Mouse (Mus musculus) gastrocnemius, postnatal 25 days (tissue): Measurements from ENCODE around the gene Dctd. TPM values are rescaled to one million over a fixed set of nuclear protein-coding genes. Genes with fewer than 3 reads are reported as not detected.
"Not testable (repeated sequence)": the region's sequence is repeated elsewhere in the genome, so short reads cannot be mapped to it uniquely, and the experiment has no call there.

ENCODE experiments used
- DNase-seq: peaks from one replicate; pipeline ENCODE4 v3.0.0; 2022
- total RNA-seq, 2 experiments: library from RNA; stranded (reverse); gene quantifications; 1 replicate in 1 of 2; 2 replicates in 1 of 2; pipeline ENCODE4 v1.2.3; 2021

Dctd gene
- total RNA-seq, 2 experiments from 2014 or later = 1.0 to 1.3 TPM

DNA sequence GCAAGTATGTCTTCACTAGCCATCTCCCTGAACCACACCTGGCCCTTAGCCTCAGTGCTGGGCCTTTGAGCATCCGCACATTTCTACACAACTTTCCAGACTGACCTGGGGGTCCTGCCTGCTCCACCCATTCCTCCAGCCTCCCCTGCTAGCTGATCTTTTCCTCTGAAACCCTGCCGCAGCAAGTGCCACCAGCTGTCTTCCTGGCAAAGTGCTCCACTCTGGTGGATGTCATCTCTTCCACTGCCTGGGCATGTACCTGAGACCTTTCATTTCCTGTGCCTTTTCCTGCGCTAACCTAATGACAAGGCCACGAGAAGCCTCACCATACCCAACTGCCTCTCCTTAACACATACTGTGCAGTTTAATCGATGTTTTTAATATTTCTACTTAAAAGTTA is 46.9 kb downstream of the Dctd start:
- no peak for DNase-seq

DNA sequence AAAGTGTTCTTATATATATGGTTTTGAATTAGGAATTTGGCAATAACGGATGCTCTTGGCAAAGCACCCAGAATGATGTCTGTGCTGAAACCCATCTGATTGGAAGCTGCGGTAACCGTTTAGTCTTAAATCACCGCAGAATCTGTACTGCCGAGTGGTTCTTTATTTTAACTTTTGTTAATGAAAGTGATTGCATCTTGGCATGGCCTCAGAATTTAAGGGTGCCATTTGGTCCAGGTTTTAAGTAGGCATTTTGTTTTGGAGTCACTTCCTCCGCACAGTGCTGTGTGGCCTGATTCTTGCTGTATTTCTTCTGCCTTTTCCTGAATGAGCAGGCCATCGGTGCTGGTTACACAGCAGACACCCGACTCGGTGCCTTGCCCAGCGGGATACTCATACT is 47.6 kb downstream of the Dctd start:
- DNase-seq = no peak

DNA sequence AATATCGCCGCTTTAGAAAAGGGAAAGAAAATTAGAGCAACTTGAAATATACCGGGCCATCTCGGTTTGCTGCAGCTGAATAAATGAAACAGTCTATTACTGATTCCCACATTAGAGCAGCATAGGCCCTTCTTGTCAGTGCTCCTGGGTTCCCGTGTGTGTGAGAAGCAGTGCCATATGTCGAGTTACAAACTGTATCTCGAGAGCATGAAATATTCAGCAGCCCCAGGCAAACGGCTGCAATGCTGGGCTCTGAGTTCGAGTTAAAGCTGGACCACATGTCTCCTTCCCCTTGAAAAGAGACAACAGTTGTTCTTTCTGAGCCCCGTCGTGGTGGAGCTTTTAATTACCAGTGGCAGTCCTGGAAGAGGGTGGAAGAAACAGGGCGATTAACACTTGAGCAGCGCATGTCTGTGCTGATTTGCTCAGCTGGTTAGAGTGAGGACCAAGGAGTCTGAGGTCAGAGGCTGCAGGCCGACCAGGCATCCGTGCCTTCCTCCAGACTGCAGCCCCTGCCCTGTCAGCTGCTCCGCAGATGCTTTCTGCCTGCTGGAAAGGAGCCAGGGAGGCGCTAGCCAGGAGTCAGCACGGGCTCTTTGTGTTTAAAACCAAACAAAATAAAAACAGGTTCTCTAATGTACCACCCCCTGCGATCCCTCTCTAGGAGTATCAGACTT is 53.3 kb downstream of the Dctd start:
- peak; percentile 21 for DNase-seq

DNA sequence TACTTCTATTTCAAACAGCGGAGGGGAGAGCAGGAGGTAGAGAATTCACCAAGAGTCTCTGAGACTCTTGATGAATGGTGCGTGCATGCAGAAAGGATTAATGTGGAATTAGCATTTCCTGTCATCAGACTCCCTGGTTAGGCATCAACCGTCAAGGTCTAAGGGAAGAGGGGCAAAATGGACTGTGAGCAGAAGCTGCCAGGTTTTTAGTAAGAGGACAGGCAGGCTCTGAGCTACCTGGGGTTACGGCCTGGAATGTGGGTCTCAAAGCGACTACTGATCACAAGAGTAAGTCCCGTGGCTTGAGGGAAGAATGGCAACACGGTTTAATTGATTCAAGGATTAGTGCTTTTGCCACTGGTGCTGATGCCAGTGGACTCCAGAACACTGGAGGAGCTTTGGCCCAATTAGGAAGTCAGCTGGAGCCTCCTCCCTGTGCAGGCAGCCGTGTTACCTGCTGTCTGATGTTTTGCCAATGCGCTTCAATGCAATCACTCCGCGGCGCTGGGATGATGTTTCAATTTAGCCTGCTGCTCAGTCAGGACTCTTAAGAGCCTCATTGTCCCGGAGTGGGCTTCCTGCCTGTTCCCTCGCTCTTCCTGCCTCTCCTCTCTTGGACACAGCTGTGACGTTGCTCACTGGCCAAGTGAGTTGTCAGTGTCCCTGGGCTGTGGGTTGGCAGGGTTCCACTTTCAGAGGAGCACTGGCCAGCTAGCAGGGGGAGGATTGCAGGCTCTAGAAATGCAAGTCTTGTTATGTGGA is 54.6 kb downstream of the Dctd start:
- peak; percentile 76 for DNase-seq

DNA sequence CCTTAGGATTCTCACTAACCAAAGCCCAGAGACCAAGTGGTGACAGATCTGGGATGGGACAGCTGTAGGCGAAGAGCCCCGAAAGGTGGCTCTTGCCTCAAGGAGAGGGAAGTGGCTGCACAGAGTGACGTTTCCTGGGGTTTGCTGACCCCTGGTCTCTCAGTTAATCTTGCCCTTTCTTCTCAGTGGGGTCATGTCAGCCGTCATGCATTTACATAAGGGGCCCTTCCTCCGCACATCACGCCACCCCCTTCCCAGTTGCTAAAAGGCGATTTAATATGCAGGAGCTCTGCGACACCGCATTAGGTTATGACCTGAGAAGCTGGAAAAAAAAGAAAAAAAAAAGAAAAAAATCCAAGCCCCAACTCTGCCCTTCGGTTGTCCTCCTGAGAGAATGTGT is 58.8 kb downstream of the Dctd start:
- DNase-seq = no peak

DNA sequence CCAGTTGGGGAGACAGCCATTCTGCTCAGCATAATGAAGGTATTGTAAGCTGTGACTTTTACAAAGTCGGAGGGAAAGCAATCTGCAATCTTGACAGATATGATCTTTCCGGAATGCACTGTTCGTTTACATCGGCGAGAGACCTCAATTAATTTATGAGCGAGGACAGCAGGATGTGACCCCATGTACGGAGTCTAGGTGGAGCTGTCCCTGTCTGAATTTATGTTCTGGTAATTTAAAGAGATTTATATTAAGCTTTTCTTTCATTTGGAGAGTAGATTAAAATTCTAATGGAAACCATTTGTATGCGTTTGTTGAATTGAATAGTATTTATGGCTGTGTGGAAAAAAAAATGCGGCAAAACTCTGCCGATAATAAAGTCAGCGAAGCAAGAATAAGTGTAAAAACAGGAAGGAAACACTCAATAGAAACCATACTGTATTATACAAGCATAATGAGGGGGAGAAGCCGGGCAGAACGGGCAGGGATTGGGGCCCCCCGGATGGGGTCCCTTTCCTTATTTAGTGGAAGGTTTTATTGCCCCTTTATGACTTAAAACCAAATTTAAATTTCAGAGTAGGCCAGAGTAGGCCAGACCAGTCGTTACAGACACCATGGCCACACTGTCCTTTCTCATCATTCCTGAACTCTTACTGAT is 59.8 kb downstream of the Dctd start:
- no peak for DNase-seq

DNA sequence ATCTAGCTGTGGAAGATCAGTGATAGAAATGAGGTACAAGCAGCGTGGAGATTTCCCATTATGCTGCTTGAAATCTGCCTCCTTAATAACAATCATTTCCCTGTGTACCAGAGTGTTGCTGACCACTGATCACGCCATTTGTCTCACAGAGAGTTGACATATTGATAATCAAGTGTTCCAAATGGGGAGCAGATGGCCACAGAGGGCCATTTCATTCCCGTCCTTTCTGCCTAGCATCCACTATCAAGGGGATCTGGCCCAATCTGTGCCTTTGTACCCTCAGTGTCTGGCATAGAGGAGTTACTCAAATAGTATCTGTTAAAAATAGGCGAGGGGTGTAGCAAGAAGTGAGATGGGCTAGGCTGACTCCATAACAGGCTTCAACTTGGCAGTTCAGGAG is 78.5 kb downstream of the Dctd start:
- DNase-seq = no peak

DNA sequence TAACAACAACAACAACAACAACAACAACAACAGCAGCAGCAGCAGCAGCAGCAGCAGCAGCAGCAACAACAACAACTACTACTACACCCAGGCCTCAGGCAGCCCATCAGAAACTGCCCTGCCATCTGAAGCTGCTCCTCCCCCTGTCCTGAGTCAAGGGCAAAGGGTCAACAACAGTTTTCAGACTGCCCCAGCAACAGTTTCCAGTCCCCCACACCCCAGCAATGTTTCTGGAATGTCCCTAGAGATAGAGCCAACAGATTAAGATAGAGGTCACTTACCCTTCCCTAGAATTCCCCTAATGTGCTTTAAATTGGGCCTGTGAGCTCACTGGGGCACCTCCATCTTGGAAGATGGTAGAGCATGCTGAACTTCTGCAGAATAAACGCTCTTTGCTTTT is 79.0 kb downstream of the Dctd start:
- DNase-seq = no peak

DNA sequence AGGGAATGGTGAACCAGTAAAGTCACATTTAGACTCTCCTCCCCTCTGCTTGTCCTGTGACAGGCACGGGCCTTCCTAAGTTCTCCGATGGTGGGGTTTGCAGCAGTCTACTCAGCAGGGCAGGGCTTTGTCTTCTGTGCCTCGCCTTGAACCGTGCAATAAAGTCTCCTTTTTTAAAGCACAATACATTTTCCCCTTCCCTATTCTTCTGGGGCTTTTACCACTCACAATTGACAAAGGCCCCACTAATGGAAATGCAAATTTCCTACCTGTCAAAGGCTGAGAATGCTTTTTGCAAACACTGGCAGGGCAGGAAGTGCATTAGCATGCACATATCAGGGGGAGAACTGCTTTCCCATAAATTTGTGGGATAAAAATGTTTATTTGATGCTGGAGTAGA is 80.1 kb downstream of the Dctd start:
- no peak for DNase-seq

DNA sequence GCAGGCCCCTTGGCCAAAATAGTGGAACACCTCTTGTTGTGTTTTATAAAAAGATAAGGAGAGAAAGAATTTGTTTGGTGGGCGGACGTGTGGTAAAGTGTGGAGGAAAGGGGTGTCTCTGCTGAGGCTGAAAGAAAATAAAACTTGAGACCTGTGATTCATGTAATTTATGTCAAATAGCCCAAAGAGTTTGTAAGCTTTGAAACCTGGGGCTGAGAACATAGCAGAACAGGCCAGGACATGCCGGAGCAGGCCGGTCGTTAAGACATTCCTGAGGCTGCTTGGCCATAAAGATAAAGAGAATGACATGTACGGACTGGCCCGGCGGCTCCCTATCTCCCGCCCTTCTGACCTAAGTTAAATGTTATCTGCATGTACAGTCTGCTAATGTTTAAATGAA is 81.3 kb downstream of the Dctd start:
- not testable (repeated sequence) for DNase-seq

DNA sequence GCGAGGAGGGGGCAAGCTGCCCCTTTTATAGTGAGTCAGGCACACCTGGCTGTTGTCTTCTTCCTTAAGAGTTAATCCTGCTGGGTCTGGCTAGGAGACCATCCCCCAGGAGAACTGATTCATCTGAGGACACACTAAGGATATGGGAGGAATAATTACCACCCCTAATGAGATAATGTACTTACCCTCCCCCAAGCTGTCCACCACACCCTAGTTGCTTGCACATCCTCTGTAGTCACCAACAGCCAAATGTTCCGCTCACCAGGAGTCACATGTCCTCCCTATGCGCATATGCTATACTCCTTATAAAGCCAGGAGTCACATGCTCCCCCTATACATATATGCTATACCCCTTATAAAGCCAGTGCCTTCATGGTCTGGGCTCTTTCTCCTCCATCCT is 82.1 kb downstream of the Dctd start:
- no peak for DNase-seq

DNA sequence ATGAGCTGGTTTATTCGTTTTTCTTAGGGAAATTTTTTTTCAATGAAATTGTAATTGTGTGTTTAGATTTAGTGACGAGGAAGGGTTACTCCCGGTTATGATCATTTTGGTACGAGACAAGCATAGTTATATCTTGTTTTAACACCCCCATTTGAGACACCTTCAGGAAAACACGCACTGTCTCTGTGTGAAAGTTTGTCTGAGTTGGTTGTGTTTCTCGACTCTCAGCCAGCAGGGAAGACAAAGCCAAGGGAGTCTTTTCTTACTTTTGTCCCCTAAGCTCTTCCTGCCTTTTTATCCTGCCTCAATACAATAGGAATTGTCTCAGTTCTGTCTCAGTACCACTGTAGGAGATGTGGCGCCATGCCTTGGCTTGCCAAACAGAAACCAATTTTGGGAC is 84.9 kb downstream of the Dctd start:
- no peak for DNase-seq

DNA sequence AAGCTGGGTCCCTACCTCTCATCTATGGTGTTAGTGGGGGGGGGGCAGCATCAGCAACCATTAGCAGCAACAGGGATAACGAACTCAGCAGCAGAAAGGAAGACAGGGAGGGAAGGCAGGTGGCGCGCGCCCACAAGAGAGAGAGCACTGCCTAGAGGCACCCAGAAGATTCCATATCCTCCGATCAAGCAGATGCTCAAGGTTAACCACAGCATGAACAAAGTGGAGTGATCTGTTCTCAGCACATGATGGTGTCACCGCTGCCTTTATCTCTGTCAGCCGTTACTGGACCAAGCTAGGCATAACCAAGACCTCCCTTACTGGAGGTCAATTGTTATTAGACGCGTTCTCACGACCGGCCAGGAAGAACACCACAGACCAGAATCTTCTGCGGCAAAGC is 89.7 kb downstream of the Dctd start:
- DNase-seq = no peak

DNA sequence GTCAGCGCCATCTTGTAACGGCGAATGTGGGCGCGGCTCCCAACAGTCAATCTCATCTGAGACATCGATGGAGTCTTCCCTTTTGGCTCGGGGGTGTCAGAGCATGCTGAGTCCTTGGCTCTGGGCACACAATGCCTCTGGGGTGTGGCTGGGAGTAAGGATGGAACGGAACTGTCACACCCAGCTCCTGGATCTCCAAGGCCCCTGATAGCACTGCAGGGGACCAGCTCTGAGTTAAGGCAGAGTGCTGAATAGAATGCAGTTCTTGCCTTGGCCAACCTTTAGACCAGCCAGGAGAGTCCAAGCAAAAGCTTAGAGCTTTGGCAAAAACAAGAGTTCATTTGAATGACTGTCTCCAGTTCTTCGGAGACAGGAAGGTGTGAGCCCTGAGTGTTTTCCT is 97.1 kb downstream of the Dctd start:
- no peak for DNase-seq

DNA sequence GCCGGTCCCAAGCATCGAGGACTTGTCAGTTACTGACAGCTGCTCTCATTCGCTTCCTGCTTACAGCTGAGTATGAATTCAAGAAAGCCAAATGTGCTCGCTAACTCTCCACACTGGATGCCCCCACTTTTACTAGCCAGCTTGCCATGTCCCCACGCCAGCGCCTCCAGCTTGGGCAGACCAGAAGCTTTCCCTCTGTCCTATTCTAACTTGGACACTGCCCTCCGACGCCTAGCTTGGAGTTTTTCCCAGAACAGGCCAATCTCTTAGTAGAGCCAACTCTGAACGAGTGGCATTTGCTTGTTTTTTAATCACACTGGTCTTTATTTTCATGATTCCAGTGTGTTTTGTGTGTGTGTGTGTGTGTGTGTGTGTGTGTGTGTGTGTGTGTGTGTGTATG is 100.3 kb downstream of the Dctd start:
- DNase-seq = no peak

DNA sequence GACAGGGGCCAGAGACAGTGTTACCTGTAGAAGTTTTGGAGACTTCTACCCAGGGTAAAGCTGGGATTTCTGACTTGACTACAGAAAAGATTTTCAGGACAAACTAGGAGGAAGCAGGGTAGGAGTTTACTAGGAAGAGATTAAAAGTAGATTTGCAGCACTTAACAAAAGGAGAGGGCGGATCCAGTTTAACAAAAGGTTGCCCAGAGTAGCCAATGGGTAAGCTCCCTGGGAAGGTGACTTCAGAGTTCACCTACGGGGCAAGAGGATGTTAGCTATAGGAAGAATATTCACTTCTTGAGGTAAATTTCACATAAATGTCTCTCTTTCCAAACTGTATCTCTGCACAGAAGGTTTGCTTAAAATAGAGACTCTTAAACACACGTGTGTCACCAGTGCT is 103.7 kb downstream of the Dctd start:
- no peak for DNase-seq

Other genes starting within 250 kb of the Dctd start
- 1 to 10 TPM; 7.2 to 7.5 TPM for gene Wwc2, start 108.2 kb upstream of the Dctd start, total RNA-seq